Mouse (Mus musculus) megakaryocyte-erythroid progenitor cell, adult 5-6 weeks (primary cell): ENCODE measurements around the gene Eprs. TPM values are rescaled to one million over a fixed set of nuclear protein-coding genes. Genes with fewer than 3 reads are reported as not detected.

Experiments used
- total RNA-seq, 2 experiments: library from RNA; stranded (forward) in 1 of 2; stranded (reverse) in 1 of 2; fragments of 200-1000, 215-1000 nt in 1 of 2; fragments of >200 nt in 1 of 2; fragmentation: Nextera tagmentation in 1 of 2; gene quantifications; 2 replicates each; pipeline ENCODE4 v1.2.3; 2014 to 2017

The Eprs gene
- total RNA-seq, 2 experiments from 2014 or later: 120 to 319 TPM

Other genes starting within 250 kb of the Eprs start
- gene Rab3gap2, start 158.9 kb upstream of the Eprs start, total RNA-seq (2014; fragmentation: Nextera tagmentation): 40.5 and 55.1 TPM in 2 replicates
- 41.1 and 41.6 TPM in 2 replicates for gene Rab3gap2, start 158.9 kb upstream of the Eprs start, total RNA-seq (2017)
- 46.5 and 56.5 TPM in 2 replicates for gene Iars2, start 33.6 kb upstream of the Eprs start, total RNA-seq (2014; fragmentation: Nextera tagmentation)
- 81.0 and 95.6 TPM in 2 replicates for gene Iars2, start 33.6 kb upstream of the Eprs start, total RNA-seq (2017)
- gene Bpnt1, start 30.9 kb upstream of the Eprs start, total RNA-seq (2014; fragmentation: Nextera tagmentation): 8.0 and 10.5 TPM in 2 replicates
- gene Bpnt1, start 30.9 kb upstream of the Eprs start, total RNA-seq (2017): 14.2 and 21.4 TPM in 2 replicates
- gene Slc30a10, start 91.8 kb downstream of the Eprs start, total RNA-seq (2014; fragmentation: Nextera tagmentation): 0.96 and 1.1 TPM in 2 replicates
- 1.7 TPM in 1 of 2 replicates, not detected in the other for gene Slc30a10, start 91.8 kb downstream of the Eprs start, total RNA-seq (2017)